Mouse (Mus musculus) embryo, embryonic 10.5 days (tissue): Measurements from ENCODE around the gene Vmn1r121.
"Not testable (repeated sequence)": the region's sequence is repeated elsewhere in the genome, so short reads cannot be mapped to it uniquely, and the experiment has no call there.

Source experiments
- DNase-seq: peaks from one replicate; pipeline ENCODE4 v3.0.0-alpha.2; 2015; ENCODE audit warnings: low spot score

Vmn1r121 gene

DNA sequence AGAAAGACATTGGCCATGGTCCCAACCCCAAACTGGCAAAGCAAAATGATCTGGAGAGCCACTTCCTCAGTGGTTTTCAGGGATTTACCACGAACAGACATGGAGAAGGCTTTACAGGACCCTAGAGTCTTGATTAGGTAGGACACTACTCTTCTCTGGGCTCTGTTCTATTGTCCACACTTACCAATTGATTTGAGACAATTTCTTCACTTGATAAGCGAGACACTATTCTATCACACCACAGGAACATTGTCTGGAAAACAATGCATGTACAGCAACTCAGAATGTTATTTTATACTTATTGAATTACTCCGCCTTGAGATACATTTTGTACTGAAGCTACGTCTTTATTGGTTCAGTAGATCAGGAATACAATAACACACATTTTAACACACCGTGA, at the start of gene Vmn1r121:
Gene Vmn1r121, minus strand, starts transcription at position 101 of the 400 bp plus-strand sequence.
- not testable (repeated sequence) for DNase-seq

DNA sequence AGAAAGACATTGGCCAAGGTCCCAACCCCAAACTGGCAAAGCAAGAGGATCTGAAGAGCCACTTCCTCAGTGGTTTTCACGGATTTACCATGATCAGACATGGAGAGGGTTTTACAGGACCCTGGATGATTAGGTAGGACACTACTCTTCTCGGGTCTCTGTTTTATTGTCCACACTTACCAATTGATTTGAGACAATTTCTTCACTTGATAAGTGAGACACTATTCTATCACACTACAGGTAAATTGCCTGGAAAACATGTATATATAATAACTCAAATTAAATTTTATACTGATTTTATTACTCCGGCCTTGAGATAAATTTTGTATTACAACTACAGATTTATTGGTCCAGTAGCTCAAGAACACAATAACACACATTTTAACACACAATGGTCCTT, 35.7 kb upstream of the Vmn1r121 start, which contains the start of gene Vmn1r122:
Gene Vmn1r122, minus strand, starts transcription at position 101 of the 400 bp plus-strand sequence.
- not testable (repeated sequence) for DNase-seq

DNA sequence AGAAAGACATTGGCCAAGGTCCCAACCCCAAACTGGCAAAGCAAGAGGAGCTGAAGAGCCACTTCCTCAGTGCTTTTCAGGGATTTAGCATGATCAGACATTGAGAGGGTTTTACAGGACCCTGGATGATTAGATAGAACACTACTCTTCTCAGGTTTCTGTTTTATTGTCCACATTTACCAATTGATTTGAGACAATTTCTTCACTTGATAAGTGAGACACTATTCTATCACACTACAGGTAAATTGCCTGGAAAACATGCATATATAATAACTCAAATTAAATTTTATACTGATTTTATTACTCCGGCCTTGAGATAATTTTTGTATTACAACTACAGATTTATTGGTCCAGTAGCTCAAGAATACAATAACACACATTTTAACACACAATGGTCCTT, 44.6 kb downstream of the Vmn1r121 start, which contains the start of gene Vmn1r120:
Gene Vmn1r120, minus strand, starts transcription at position 101 of the 400 bp plus-strand sequence.
- DNase-seq = not testable (repeated sequence)
